Mouse (Mus musculus) CH12.LX (cell line): ENCODE results near the gene Tacc2. TPM values are rescaled to one million over a fixed set of nuclear protein-coding genes. Genes with fewer than 3 reads are reported as not detected.
A peak's percentile ranks its signal among the peaks of the same experiment; 100 is the strongest.

Experiments used
- DNase-seq: peaks from one replicate; pipeline ENCODE4 v3.0.0-alpha.2; 2013; ENCODE audit errors: extremely low read depth
- H3K27ac ChIP-seq: 2 replicates; pipeline ENCODE4 v1.5.1; 2012; ENCODE audit warnings: low read depth, mild to moderate bottlenecking, control low read depth, moderate library complexity; ENCODE audit not compliant: insufficient read depth
- H3K27me3 ChIP-seq: replicated peaks from 2 replicates; pipeline ENCODE3; 2012; ENCODE audit warnings: inconsistent platforms
- H3K36me3 ChIP-seq, 2 experiments: replicated peaks in 1 of 2; 2 replicates each; pipeline versions ENCODE3 to v1.6.1; 2012; ENCODE audit warnings: inconsistent platforms in 1 of 2, low read length in 1 of 2, mild to moderate bottlenecking in 1 of 2, mixed read lengths in 1 of 2, moderate library complexity in 1 of 2; ENCODE audit not compliant: control insufficient read depth in 1 of 2, insufficient read depth in 1 of 2
- H3K4me1 ChIP-seq, 2 experiments: 2 replicates each; pipeline ENCODE4 v1.6.1; 2012; ENCODE audit warnings: inconsistent platforms in 1 of 2, moderate library complexity in 1 of 2; ENCODE audit not compliant: insufficient read depth in 2 of 2, control insufficient read depth in 1 of 2
- H3K4me2 ChIP-seq: 2 replicates; pipeline ENCODE4 v1.6.1; 2012; ENCODE audit warnings: low read depth, mild to moderate bottlenecking, control low read depth; ENCODE audit not compliant: poor library complexity, insufficient read depth, severe bottlenecking
- H3K4me3 ChIP-seq, 3 experiments: fragments of 150-350 bp in 1 of 3; sonication (generic) in 1 of 3; replicated peaks in 1 of 3; 2 replicates each; pipeline versions ENCODE3 to v1.5.1; 2011 to 2012; ENCODE audit warnings: low read depth in 2 of 3, low read length in 2 of 3, mild to moderate bottlenecking in 2 of 3, moderate library complexity in 2 of 3, control low read depth in 1 of 3, improper control_type of control experiment in 1 of 3, inconsistent platforms in 1 of 3, mixed read lengths in 1 of 3; ENCODE audit not compliant: poor library complexity in 1 of 3
- H3K79me2 ChIP-seq: replicated peaks from 2 replicates; pipeline ENCODE4 v1.6.1; 2012; ENCODE audit warnings: mild to moderate bottlenecking, moderate library complexity; ENCODE audit not compliant: control insufficient read depth, poor library complexity, insufficient read depth, severe bottlenecking; ENCODE audit errors: extremely low read depth
- H3K9ac ChIP-seq: 2 replicates; pipeline ENCODE4 v1.6.1; 2012; ENCODE audit warnings: low read depth, mild to moderate bottlenecking, control low read depth, moderate library complexity; ENCODE audit not compliant: insufficient read depth
- H3K9me3 ChIP-seq: replicated peaks from 2 replicates; pipeline ENCODE3; 2012; ENCODE audit warnings: low read length, inconsistent platforms, mixed read lengths
- BHLHE40 ChIP-seq: IDR thresholded peaks from 2 replicates; pipeline ENCODE4 v1.6.1; 2011; ENCODE audit warnings: mild to moderate bottlenecking, low read depth, low read length, improper control_type of control experiment
- CHD2 ChIP-seq: IDR thresholded peaks from 2 replicates; pipeline ENCODE4 v1.6.1; 2011; ENCODE audit warnings: low read length, improper control_type of control experiment
- ELF1 ChIP-seq: IDR thresholded peaks from 2 replicates; pipeline ENCODE4 v1.6.1; 2014; ENCODE audit warnings: low read depth, mild to moderate bottlenecking, inconsistent platforms, low read length, improper control_type of control experiment
- GABPA ChIP-seq: IDR thresholded peaks from 2 replicates; pipeline ENCODE4 v1.6.1; 2012; ENCODE audit warnings: low read depth, low read length, improper control_type of control experiment, inconsistent platforms; ENCODE audit not compliant: insufficient replicate concordance
- IRF4 ChIP-seq: IDR thresholded peaks from 2 replicates; pipeline ENCODE4 v1.6.1; 2014; ENCODE audit warnings: low read depth, mild to moderate bottlenecking, inconsistent platforms, low read length, improper control_type of control experiment
- JUN ChIP-seq: IDR thresholded peaks from 2 replicates; pipeline ENCODE4 v1.6.1; 2011; ENCODE audit warnings: low read depth, mild to moderate bottlenecking, low read length, improper control_type of control experiment, moderate library complexity; ENCODE audit not compliant: insufficient read depth
- KAT2A ChIP-seq: IDR thresholded peaks from 2 replicates; pipeline ENCODE4 v1.6.1; 2012; ENCODE audit warnings: low read length, improper control_type of control experiment, inconsistent platforms; ENCODE audit not compliant: insufficient replicate concordance
- MAZ ChIP-seq: IDR thresholded peaks from 2 replicates; pipeline ENCODE4 v1.6.1; 2012; ENCODE audit warnings: low read depth, mild to moderate bottlenecking, inconsistent platforms, low read length, improper control_type of control experiment, moderate library complexity
- NRF1 ChIP-seq: IDR thresholded peaks from 2 replicates; pipeline ENCODE4 v1.6.1; 2014; ENCODE audit warnings: low read depth, mild to moderate bottlenecking, inconsistent platforms, low read length, improper control_type of control experiment, moderate library complexity
- PAX5 ChIP-seq: IDR thresholded peaks from 2 replicates; pipeline ENCODE4 v1.6.1; 2012; ENCODE audit warnings: low read length, inconsistent platforms, mixed read lengths
- POLR2A ChIP-seq: IDR thresholded peaks from 2 replicates; pipeline ENCODE4 v1.6.1; 2011; ENCODE audit warnings: low read depth, mild to moderate bottlenecking, improper control_type of control experiment, low read length
- POLR2AphosphoS2 ChIP-seq: IDR thresholded peaks from 2 replicates; pipeline ENCODE4 v1.6.1; 2011; ENCODE audit warnings: low read depth, low read length, improper control_type of control experiment
- TCF12 ChIP-seq: IDR thresholded peaks from 2 replicates; pipeline ENCODE4 v1.6.1; 2014; ENCODE audit warnings: low read depth, mild to moderate bottlenecking, inconsistent platforms, low read length, improper control_type of control experiment
- UBTF ChIP-seq: IDR thresholded peaks from 2 replicates; pipeline ENCODE4 v1.6.1; 2012; ENCODE audit warnings: low read depth, mild to moderate bottlenecking, inconsistent platforms, low read length, improper control_type of control experiment, moderate library complexity
- USF2 ChIP-seq: conservative IDR thresholded peaks from 2 replicates; pipeline ENCODE4 v1.6.1; 2011; ENCODE audit warnings: low read depth, low read length, improper control_type of control experiment
- ZKSCAN1 ChIP-seq: IDR thresholded peaks from 2 replicates; pipeline ENCODE4 v1.6.1; 2012; ENCODE audit warnings: low read depth, inconsistent platforms, low read length, improper control_type of control experiment, borderline replicate concordance
- ZMIZ1 ChIP-seq: IDR thresholded peaks from 2 replicates; pipeline ENCODE4 v1.6.1; 2012; ENCODE audit warnings: low read depth, mild to moderate bottlenecking, inconsistent platforms, low read length, improper control_type of control experiment
- dilution Hi-C: fragments of 300-500 bp; cut with MboI; formaldehyde crosslinking; loops from 2 replicates; pipeline ENCODE4 v1.14.3; 2020; ENCODE audit warnings: low sequenced_read_pairs; ENCODE audit not compliant: extremely low pct_unique_long_range_greater_than_20kb, extremely low pct_ligation_motif_present
- in situ Hi-C: fragments of 300-500 bp; cut with MboI; formaldehyde crosslinking; loops from 3 replicates; pipeline ENCODE4 v1.14.3; 2019; ENCODE audit warnings: low sequenced_read_pairs, low pct_ligation_motif_present, low pct_unique_long_range_greater_than_20kb, mixed read lengths
- polyA plus RNA-seq: library from polyadenylated mRNA; unstranded; fragments of >175 nt; gene quantifications from 2 replicates; pipeline ENCODE4 v1.2.1, GENCODE M21; 2012; ENCODE audit warnings: low read depth; ENCODE audit not compliant: insufficient read length
- total RNA-seq, 2 experiments: library from RNA; depleted of rRNA; stranded (reverse); fragments of 300-350 nt in 1 of 2; fragments of >200 nt in 1 of 2; gene quantifications; 2 replicates each; pipeline ENCODE4 v1.2.3; 2012 to 2014

The Tacc2 gene
- total and polyA plus RNA-seq, 3 experiments = 0.13 to 0.41 TPM; not detected in 1

GRCm38 (mm10) chr7:130600546-130600945 lies 23.3 kb downstream of the Tacc2 start:
- no peaks in the 10 kb centered on the region for H3K9me3 ChIP-seq
- no peaks in the 10 kb centered on the region for H3K4me1 ChIP-seq
- dilution Hi-C loops (no loop called here), in situ Hi-C loops (no loop called here)
- H3K27me3 ChIP-seq = peaks cover 65% of the 10 kb centered on the region
- no peak overlapping the region for H3K27ac ChIP-seq
- DNase-seq = no peak
- no peak overlapping the region for H3K9ac ChIP-seq
- H3K79me2 ChIP-seq = no peaks in the 10 kb centered on the region
- TF ChIP-seq POLR2A (no peak), ELF1 (no peak), NRF1 (no peak), ZMIZ1 (no peak), CHD2 (no peak), ZKSCAN1 (no peak), PAX5 (no peak)
- H3K36me3 ChIP-seq = no peaks in the 10 kb centered on the region
- H3K4me3 ChIP-seq = no peak overlapping the region
- 0 out of 2 replicates have a peak overlapping the region, but pooled peaks have one; percentile 4 for H3K4me2 ChIP-seq

DNA sequence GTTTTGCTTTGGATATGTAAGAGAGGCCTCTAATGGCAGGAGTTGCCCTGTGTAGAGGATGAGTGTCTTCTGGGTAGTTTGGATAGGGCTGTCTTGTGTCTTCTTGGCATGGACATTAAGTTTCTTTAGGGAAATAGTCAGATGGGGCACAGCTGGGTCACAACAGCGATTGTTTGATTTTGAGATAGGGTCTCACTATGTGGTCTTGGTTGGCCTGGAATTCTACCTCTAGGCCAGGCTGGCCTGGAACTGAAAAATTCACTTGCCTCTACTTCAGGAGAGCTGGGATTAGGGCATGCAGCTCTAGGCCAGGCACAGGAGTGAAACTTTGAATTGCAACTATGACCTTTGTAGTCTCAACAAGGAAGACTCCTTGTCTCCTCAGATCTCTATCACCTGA lies 25.6 kb downstream of the Tacc2 start:
- TF ChIP-seq BHLHE40 (no peak), MAZ (no peak), UBTF (no peak)
- no peaks in the 10 kb centered on the region for H3K79me2 ChIP-seq
- H3K9me3 ChIP-seq = no peaks in the 10 kb centered on the region
- dilution Hi-C loops = no loop called here
- H3K4me2 ChIP-seq = no peak overlapping the region
- in situ Hi-C loops = no loop called here
- no peaks in the 10 kb centered on the region for H3K36me3 ChIP-seq
- no peak overlapping the region for H3K9ac ChIP-seq
- H3K27me3 ChIP-seq = peaks cover 78% of the 10 kb centered on the region
- no peak overlapping the region for H3K4me3 ChIP-seq
- no peak for DNase-seq
- H3K27ac ChIP-seq = no peak overlapping the region
- H3K4me1 ChIP-seq = no peaks in the 10 kb centered on the region

DNA sequence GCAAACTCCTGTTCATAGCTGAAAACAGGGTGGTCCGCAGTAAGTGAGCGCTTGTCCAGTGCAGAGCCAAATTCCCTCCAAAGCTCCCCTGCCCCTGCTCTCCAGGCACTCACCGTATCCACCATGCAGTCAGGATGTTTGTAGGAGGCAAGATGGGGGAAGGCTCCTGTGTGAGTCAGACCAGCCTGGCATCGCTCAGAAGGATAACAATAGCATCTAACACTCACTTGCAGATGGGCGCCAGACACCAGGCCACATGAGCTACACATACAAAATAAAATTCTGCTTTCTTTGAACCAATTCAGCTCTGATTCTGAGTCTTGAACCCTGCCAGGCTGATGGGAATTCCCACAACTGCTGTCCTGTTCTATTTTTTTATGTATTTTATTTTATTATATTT lies 26.3 kb downstream of the Tacc2 start:
- no peak for DNase-seq
- Histone ChIP-seq H3K4me3 (no peak overlapping the region), H3K27ac (no peak overlapping the region), H3K27me3 (peaks cover 79% of the 10 kb centered on the region), H3K79me2 (no peaks in the 10 kb centered on the region), H3K9me3 (no peaks in the 10 kb centered on the region), H3K4me1 (no peaks in the 10 kb centered on the region), H3K36me3 (no peaks in the 10 kb centered on the region), H3K9ac (no peak overlapping the region), H3K4me2 (no peak overlapping the region)
- dilution Hi-C loops = no loop called here
- TF ChIP-seq USF2 (no peak), POLR2AphosphoS2 (no peak), JUN (no peak), KAT2A (no peak), TCF12 (no peak), POLR2A (no peak), GABPA (no peak), UBTF (no peak), IRF4 (no peak)
- in situ Hi-C loops = no loop called here
